Mouse (Mus musculus): ENCODE results near the gene Tmem221. TPM values are rescaled to one million over a fixed set of nuclear protein-coding genes. Genes with fewer than 3 reads are reported as not detected.
"Not testable (repeated sequence)": the region's sequence is repeated elsewhere in the genome, so short reads cannot be mapped to it uniquely, and the experiment has no call there.

Gene Tmem221
- polyA plus RNA-seq, 1 experiment from 2014 or later, result 1.0 TPM

DNA sequence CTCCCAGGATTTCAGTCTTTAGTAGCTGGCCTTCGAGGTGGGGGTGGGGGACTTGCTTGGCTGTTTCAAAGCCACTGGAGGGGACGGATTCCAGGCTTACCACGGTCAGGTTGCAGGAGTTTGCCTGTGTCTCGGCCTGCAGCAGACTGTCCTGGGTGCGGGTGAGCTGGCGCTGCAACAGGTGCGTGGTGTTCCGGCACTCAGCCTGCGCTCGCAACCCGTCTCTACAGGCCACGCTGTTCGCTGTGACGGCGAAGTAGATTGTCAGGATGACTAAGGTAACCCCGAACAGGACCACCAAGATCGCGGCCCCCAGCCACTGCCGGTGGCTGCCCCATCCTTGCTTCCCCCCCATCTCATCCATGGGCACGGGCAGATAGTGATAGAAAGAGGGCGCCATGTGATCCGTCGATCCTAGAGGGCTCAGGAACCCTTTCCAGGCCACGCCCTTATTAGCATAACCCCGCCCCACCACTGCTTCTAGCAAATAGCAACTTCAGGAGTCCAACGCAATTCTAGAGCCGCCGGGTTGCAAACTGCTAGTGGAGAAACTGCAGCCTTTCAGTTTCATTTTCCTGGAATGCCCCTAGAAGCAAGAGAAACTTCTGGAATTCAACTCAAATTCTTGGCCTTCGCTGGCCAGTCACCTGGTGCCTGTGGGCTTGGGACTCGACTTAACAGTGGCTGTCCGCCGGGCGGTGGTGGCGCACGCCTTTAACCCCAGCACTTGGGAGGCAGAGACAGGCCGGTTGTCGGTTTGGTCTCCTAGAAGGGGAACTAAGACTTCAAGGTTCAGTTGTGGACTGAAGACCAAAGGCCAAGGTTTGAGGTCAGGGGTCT, 21.4 kb downstream of the Tmem221 start, which contains the start of gene Bst2:
Gene Bst2 (minus strand): TSS at position 429 of the 840 bp plus-strand sequence.
- 2% methylated on average over 37 of the region's 37 CpGs for WGBS
- Histone ChIP-seq H3K27me3 (ENCODE audit: control insufficient read depth, insufficient read depth, low read length) (no peaks in the 10 kb centered on the region), H3K4me1 (replicated peaks; ENCODE audit: control insufficient read depth, insufficient read depth) (no peaks in the 10 kb centered on the region; the same call in 1 of the 2 replicates), H3K4me2 (replicated peaks; ENCODE audit: low read depth) (peak within 1 kb of the TSS; percentile 71), H3K4me3 (ENCODE audit: low read depth, low read length) (peak within 1 kb of the TSS; percentile 52), H3K36me3 (ENCODE audit: control insufficient read depth, insufficient read depth, low read length) (no peaks in the 10 kb centered on the region), H3K9ac (ENCODE audit: low read length) (peak within 1 kb of the TSS; percentile 65), H3K27ac (replicated peaks) (peak within 1 kb of the TSS; percentile 85), H3K9me3 (ENCODE audit: control insufficient read depth, low read length) (no peaks in the 10 kb centered on the region)
- DNase-seq (ENCODE audit: low spot score) (peak; percentile 92), ATAC-seq (ENCODE audit: low FRiP score, low TSS enrichment) (peak; percentile 90)
- TF ChIP-seq CTCF (IDR thresholded peaks at IDR 0.05; ENCODE audit: low read depth), result peak; percentile 39
- no peak for TF ChIP-seq EP300 (optimal IDR thresholded peaks at IDR 0.05)

DNA sequence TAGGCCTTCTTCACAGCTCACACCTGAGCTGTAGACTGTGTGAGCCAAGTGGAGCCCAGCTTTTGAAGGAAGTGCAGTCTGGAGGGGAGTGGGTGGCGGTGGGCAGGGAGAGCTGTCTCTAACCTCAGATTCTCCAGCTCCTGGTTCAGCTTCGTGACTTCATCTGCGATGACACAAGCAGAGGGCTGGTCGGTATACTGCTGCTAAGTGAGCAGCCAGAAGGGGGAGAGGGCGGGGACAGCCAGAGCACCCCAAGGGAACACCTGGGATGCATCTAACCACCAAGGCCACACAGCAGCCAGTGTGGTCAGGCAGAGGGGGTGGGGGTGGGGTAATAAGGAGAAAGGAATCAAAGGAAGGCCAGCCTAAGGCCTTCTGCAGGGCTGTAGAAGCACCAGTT, 23.0 kb downstream of the Tmem221 start:
- H3K27ac ChIP-seq (replicated peaks), result no peak overlapping the region
- ATAC-seq (ENCODE audit: low FRiP score, low TSS enrichment) (no peak), DNase-seq (ENCODE audit: low spot score) (no peak)
- no peaks in the 10 kb centered on the region for H3K27me3 ChIP-seq (ENCODE audit: control insufficient read depth, insufficient read depth, low read length)
- TF ChIP-seq EP300 (optimal IDR thresholded peaks at IDR 0.05) (no peak), CTCF (IDR thresholded peaks at IDR 0.05; ENCODE audit: low read depth) (no peak)
- peak overlapping the region; percentile 71; the same call in 1 of the 2 replicates for H3K4me2 ChIP-seq (replicated peaks; ENCODE audit: low read depth)
- no peaks in the 10 kb centered on the region for H3K9me3 ChIP-seq (ENCODE audit: control insufficient read depth, low read length)
- no peaks in the 10 kb centered on the region for H3K36me3 ChIP-seq (ENCODE audit: control insufficient read depth, insufficient read depth, low read length)
- H3K9ac ChIP-seq (ENCODE audit: low read length), result no peak overlapping the region
- H3K4me3 ChIP-seq (ENCODE audit: low read depth, low read length), result no peak overlapping the region
- H3K4me1 ChIP-seq (replicated peaks; ENCODE audit: control insufficient read depth, insufficient read depth), result no peaks in the 10 kb centered on the region; the same call in 1 of the 2 replicates
- 65% methylated on average over 5 of the region's 5 CpGs for WGBS

GRCm38 (mm10) chr8:71534263-71534810, 24.3 kb downstream of the Tmem221 start:
- ATAC-seq (ENCODE audit: low FRiP score, low TSS enrichment) (no peak), DNase-seq (ENCODE audit: low spot score) (no peak)
- Histone ChIP-seq H3K36me3 (ENCODE audit: control insufficient read depth, insufficient read depth, low read length) (no peaks in the 10 kb centered on the region), H3K27me3 (ENCODE audit: control insufficient read depth, insufficient read depth, low read length) (no peaks in the 10 kb centered on the region), H3K27ac (replicated peaks) (no peak overlapping the region), H3K9ac (ENCODE audit: low read length) (no peak overlapping the region), H3K4me2 (replicated peaks; ENCODE audit: low read depth) (no peak overlapping the region), H3K4me1 (replicated peaks; ENCODE audit: control insufficient read depth, insufficient read depth) (no peaks in the 10 kb centered on the region; the same call in 1 of the 2 replicates), H3K4me3 (ENCODE audit: low read depth, low read length) (no peak overlapping the region), H3K9me3 (ENCODE audit: control insufficient read depth, low read length) (no peaks in the 10 kb centered on the region)
- TF ChIP-seq EP300 (optimal IDR thresholded peaks at IDR 0.05) (no peak), CTCF (IDR thresholded peaks at IDR 0.05; ENCODE audit: low read depth) (peak; percentile 44)
- WGBS, result 38% methylated on average over 3 of the region's 3 CpGs

- not testable (repeated sequence) for H3K27me3 ChIP-seq (ENCODE audit: control insufficient read depth, insufficient read depth, low read length); H3K36me3 ChIP-seq (ENCODE audit: control insufficient read depth, insufficient read depth, low read length); H3K4me2 ChIP-seq (replicated peaks; ENCODE audit: low read depth); DNase-seq (ENCODE audit: low spot score); H3K4me1 ChIP-seq (replicated peaks; ENCODE audit: control insufficient read depth, insufficient read depth); ATAC-seq (ENCODE audit: low FRiP score, low TSS enrichment); H3K4me3 ChIP-seq (ENCODE audit: low read depth, low read length); H3K27ac ChIP-seq (replicated peaks); H3K9me3 ChIP-seq (ENCODE audit: control insufficient read depth, low read length)
- H3K9ac ChIP-seq (ENCODE audit: low read length), result 0 out of 2 replicates have a peak overlapping the region, but pooled peaks have one; percentile 8
- TF ChIP-seq CTCF (IDR thresholded peaks at IDR 0.05; ENCODE audit: low read depth), result peak; percentile 66
- 70% methylated on average over 5 of the region's 12 CpGs for WGBS
These were observed 27.8 kb downstream of the Tmem221 start for GRCm38 (mm10) chr8:71530735-71531467.

DNA sequence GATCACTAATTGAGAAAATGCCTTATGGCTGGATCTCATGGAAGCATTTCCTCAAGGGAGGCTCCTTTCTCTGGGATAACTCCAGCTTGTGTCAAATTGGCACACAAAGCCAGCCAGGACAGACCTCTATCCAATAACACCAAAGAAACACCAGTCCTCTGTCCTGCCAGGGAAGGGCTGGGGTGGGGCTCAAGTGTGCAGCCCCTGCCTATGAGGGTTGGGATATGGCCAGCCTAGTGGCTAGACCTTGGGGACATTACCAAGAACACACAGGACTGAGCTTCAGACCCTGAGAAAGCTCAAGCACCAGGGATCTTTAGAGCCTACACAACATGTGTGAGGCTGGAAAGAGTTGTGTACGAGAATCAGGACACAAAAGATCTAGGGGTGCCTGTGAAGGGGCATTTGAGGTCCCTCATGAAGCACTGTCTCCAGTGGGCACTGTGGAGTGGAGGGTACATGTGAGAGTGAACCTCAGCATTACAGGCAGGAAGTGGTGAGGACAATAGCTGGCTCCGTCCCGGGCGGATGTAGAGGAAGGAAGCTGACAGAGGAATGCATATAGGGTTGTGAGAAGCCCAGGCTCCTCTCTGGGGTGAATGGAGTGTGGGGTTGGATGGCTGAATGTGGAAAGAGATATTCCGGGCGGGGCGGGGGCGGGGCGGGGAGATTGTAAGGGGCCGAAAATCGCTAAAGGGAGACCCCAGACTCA, 30.2 kb downstream of the Tmem221 start:
- Histone ChIP-seq H3K4me1 (replicated peaks; ENCODE audit: control insufficient read depth, insufficient read depth) (0 out of 2 replicates have a peak, but pooled peaks cover 2% of the 10 kb centered on the region), H3K9ac (ENCODE audit: low read length) (no peak overlapping the region), H3K36me3 (ENCODE audit: control insufficient read depth, insufficient read depth, low read length) (no peaks in the 10 kb centered on the region), H3K4me2 (replicated peaks; ENCODE audit: low read depth) (no peak overlapping the region), H3K27ac (replicated peaks) (peak overlapping the region; percentile 76), H3K4me3 (ENCODE audit: low read depth, low read length) (no peak overlapping the region), H3K9me3 (ENCODE audit: control insufficient read depth, low read length) (no peaks in the 10 kb centered on the region), H3K27me3 (ENCODE audit: control insufficient read depth, insufficient read depth, low read length) (no peaks in the 10 kb centered on the region)
- TF ChIP-seq CTCF (IDR thresholded peaks at IDR 0.05; ENCODE audit: low read depth), result no peak
- TF ChIP-seq EP300 (optimal IDR thresholded peaks at IDR 0.05), result no peak
- ATAC-seq (ENCODE audit: low FRiP score, low TSS enrichment) (no peak), DNase-seq (ENCODE audit: low spot score) (no peak)
- WGBS, result 76% methylated on average over 11 of the region's 11 CpGs

Data from stomach, postnatal 0 days (tissue).